Mouse (Mus musculus) neural tube, embryonic 14.5 days (tissue): Measurements from ENCODE around the gene Spcs3. TPM values are rescaled to one million over a fixed set of nuclear protein-coding genes. Genes with fewer than 3 reads are reported as not detected.
"Not testable (repeated sequence)": the region's sequence is repeated elsewhere in the genome, so short reads cannot be mapped to it uniquely, and the experiment has no call there.

Experiments used
- ATAC-seq: fragments of 200-750 bp; cut with Nextera tagmentation; 2 replicates; pipeline ENCODE4 v1.8.0; 2017; ENCODE audit warnings: low read depth, mild to moderate bottlenecking, moderate TSS enrichment, moderate library complexity
- H3K27ac ChIP-seq: fragments of 300-500 bp; sonication (generic); 2 replicates; pipeline ENCODE4 v1.5.1; 2014; ENCODE audit warnings: low read depth, mild to moderate bottlenecking, control low read depth, low read length, moderate library complexity, mixed read lengths
- H3K27me3 ChIP-seq: fragments of 300-500 bp; sonication (generic); 2 replicates; pipeline ENCODE4 v1.6.1; 2014; ENCODE audit warnings: low read length; ENCODE audit not compliant: control insufficient read depth, insufficient read depth
- H3K36me3 ChIP-seq: fragments of 300-500 bp; sonication (generic); 2 replicates; pipeline ENCODE4 v1.6.1; 2014; ENCODE audit warnings: low read length, mixed read lengths; ENCODE audit not compliant: control insufficient read depth, insufficient read depth
- H3K4me1 ChIP-seq: fragments of 300-500 bp; sonication (generic); 2 replicates; pipeline ENCODE4 v1.6.1; 2014; ENCODE audit warnings: low read length; ENCODE audit not compliant: control insufficient read depth, insufficient read depth
- H3K4me2 ChIP-seq: fragments of 300-500 bp; sonication (generic); 2 replicates; pipeline ENCODE4 v1.6.1; 2014; ENCODE audit warnings: mild to moderate bottlenecking, low read depth, low read length, control low read depth
- H3K4me3 ChIP-seq: fragments of 300-500 bp; sonication (generic); 2 replicates; pipeline ENCODE4 v1.5.1; 2014; ENCODE audit warnings: low read depth, low read length, control low read depth, mixed read lengths
- H3K9ac ChIP-seq: fragments of 300-500 bp; sonication (generic); replicated peaks from 2 replicates; pipeline ENCODE4 v1.6.1; 2014; ENCODE audit warnings: low read depth, mild to moderate bottlenecking, control low read depth, low read length, mixed read lengths
- H3K9me3 ChIP-seq: fragments of 300-500 bp; sonication (generic); 2 replicates; pipeline ENCODE4 v1.6.1; 2016; ENCODE audit warnings: low read length; ENCODE audit not compliant: control insufficient read depth
- WGBS: fragments of 180-500 bp; shearing (Covaris S2); extraction: QIAGEN DNeasy Blood & Tissue Kit; methylation state at CpG from one replicate; pipeline ENCODE4 v1.1.7; 2014; 5-methylcytosine and 5-hydroxymethylcytosine counted together
- polyA plus RNA-seq: library from polyadenylated mRNA; unstranded; fragments of >200 nt; fragmentation: Nextera tagmentation; extraction: Ambion mirVana; gene quantifications from 2 replicates; pipeline ENCODE4 v1.2.1, GENCODE M21; 2014

Gene Spcs3
- polyA plus RNA-seq, 1 experiment from 2014 or later = 43.5 TPM

- not testable (repeated sequence) for H3K36me3 ChIP-seq, H3K27ac ChIP-seq, H3K9ac ChIP-seq, ATAC-seq, H3K9me3 ChIP-seq, H3K4me1 ChIP-seq, H3K4me2 ChIP-seq, H3K27me3 ChIP-seq, H3K4me3 ChIP-seq
- WGBS = 88% methylated on average over 5 of the region's 5 CpGs
Observed at GRCm38 (mm10) chr8:54512200-54512599, 17.6 kb downstream of the Spcs3 start.

- no peaks in the 10 kb centered on the region for H3K4me1 ChIP-seq
- no peaks in the 10 kb centered on the region for H3K36me3 ChIP-seq
- H3K27ac ChIP-seq = no peak overlapping the region
- no peak for ATAC-seq
- no peak overlapping the region for H3K9ac ChIP-seq
- WGBS = 89% methylated on average over 3 of the region's 3 CpGs
- H3K4me2 ChIP-seq = no peak overlapping the region
- no peak overlapping the region for H3K4me3 ChIP-seq
- H3K9me3 ChIP-seq = no peaks in the 10 kb centered on the region
- H3K27me3 ChIP-seq = no peaks in the 10 kb centered on the region
Observed at GRCm38 (mm10) chr8:54511791-54512190, 18.0 kb downstream of the Spcs3 start.

GRCm38 (mm10) chr8:54509221-54509721, 20.5 kb downstream of the Spcs3 start:
- Histone ChIP-seq H3K27me3 (no peaks in the 10 kb centered on the region), H3K4me1 (no peaks in the 10 kb centered on the region), H3K9ac (peak overlapping the region; percentile 58), H3K27ac (peak overlapping the region; percentile 74), H3K36me3 (no peaks in the 10 kb centered on the region), H3K4me3 (peak overlapping the region; percentile 29), H3K9me3 (no peaks in the 10 kb centered on the region), H3K4me2 (peak overlapping the region; percentile 73)
- 2% methylated on average over 10 of the region's 10 CpGs for WGBS
- ATAC-seq = peak; percentile 90

GRCm38 (mm10) chr8:54508814-54509213, 21.0 kb downstream of the Spcs3 start:
- Histone ChIP-seq H3K4me2 (peak overlapping the region; percentile 73), H3K27ac (no peak overlapping the region), H3K9me3 (no peaks in the 10 kb centered on the region), H3K4me1 (no peaks in the 10 kb centered on the region), H3K9ac (no peak overlapping the region), H3K36me3 (no peaks in the 10 kb centered on the region), H3K27me3 (no peaks in the 10 kb centered on the region), H3K4me3 (peak overlapping the region; percentile 29)
- peak; percentile 74 for ATAC-seq
- 5% methylated on average over 8 of the region's 11 CpGs for WGBS

GRCm38 (mm10) chr8:54508096-54508456, 21.7 kb downstream of the Spcs3 start:
- ATAC-seq = no peak
- Histone ChIP-seq H3K27me3 (no peaks in the 10 kb centered on the region), H3K9me3 (no peaks in the 10 kb centered on the region), H3K36me3 (no peaks in the 10 kb centered on the region), H3K9ac (no peak overlapping the region), H3K4me1 (no peaks in the 10 kb centered on the region), H3K4me3 (no peak overlapping the region), H3K4me2 (no peak overlapping the region), H3K27ac (no peak overlapping the region)
- WGBS = 18% methylated on average over 1 of the region's 1 CpGs

- H3K9ac ChIP-seq = 0 out of 2 replicates have a peak overlapping the region, but pooled peaks have one; percentile 25
- no peak overlapping the region for H3K4me3 ChIP-seq
- H3K9me3 ChIP-seq = no peaks in the 10 kb centered on the region
- no peaks in the 10 kb centered on the region for H3K36me3 ChIP-seq
- H3K4me1 ChIP-seq = no peaks in the 10 kb centered on the region
- WGBS = 20% methylated on average over 6 of the region's 6 CpGs
- H3K27ac ChIP-seq = no peak overlapping the region
- peak; percentile 70 for ATAC-seq
- H3K4me2 ChIP-seq = peak overlapping the region; percentile 18; the same call in 1 of the 2 replicates
- H3K27me3 ChIP-seq = no peaks in the 10 kb centered on the region
Observed at GRCm38 (mm10) chr8:54507428-54508095, 22.2 kb downstream of the Spcs3 start.

GRCm38 (mm10) chr8:54505060-54505459, 24.7 kb downstream of the Spcs3 start:
- Histone ChIP-seq H3K27me3 (no peaks in the 10 kb centered on the region), H3K36me3 (no peaks in the 10 kb centered on the region), H3K4me1 (no peaks in the 10 kb centered on the region), H3K27ac (no peak overlapping the region), H3K9me3 (no peaks in the 10 kb centered on the region), H3K4me2 (no peak overlapping the region), H3K9ac (no peak overlapping the region), H3K4me3 (no peak overlapping the region)
- WGBS = 50% methylated on average over 2 of the region's 2 CpGs
- ATAC-seq = no peak

GRCm38 (mm10) chr8:54503104-54503503, 26.7 kb downstream of the Spcs3 start:
- no peak overlapping the region for H3K9ac ChIP-seq
- no peak overlapping the region for H3K4me3 ChIP-seq
- ATAC-seq = no peak
- no peaks in the 10 kb centered on the region for H3K4me1 ChIP-seq
- 70% methylated on average over 7 of the region's 7 CpGs for WGBS
- H3K36me3 ChIP-seq = no peaks in the 10 kb centered on the region
- no peak overlapping the region for H3K4me2 ChIP-seq
- H3K9me3 ChIP-seq = no peaks in the 10 kb centered on the region
- no peak overlapping the region for H3K27ac ChIP-seq
- no peaks in the 10 kb centered on the region for H3K27me3 ChIP-seq

- 53% methylated on average over 3 of the region's 3 CpGs for WGBS
- H3K4me3 ChIP-seq = no peak overlapping the region
Observed at GRCm38 (mm10) chr8:54493915-54494314, 35.9 kb downstream of the Spcs3 start.

More at GRCm38 (mm10) chr8:54493915-54494314, 35.9 kb downstream of the Spcs3 start:
- no peak for ATAC-seq
- Histone ChIP-seq H3K27ac (no peak overlapping the region), H3K4me1 (no peaks in the 10 kb centered on the region), H3K9ac (no peak overlapping the region), H3K4me2 (no peak overlapping the region), H3K27me3 (no peaks in the 10 kb centered on the region), H3K9me3 (no peaks in the 10 kb centered on the region), H3K36me3 (no peaks in the 10 kb centered on the region)
